8 mouse cellular contexts compared by ENCODE assay signal in genomic region chr1:37428911-37429310, GRCm38 (mm10). TPM values are rescaled to one million over a fixed set of nuclear protein-coding genes. Genes with fewer than 3 reads are reported as not detected.
DNase-seq lines count a peak whose midpoint lies in the region; ATAC-seq and TF ChIP-seq lines count a peak whose summit lies in the region.

No protein-coding gene starts in this region.

- no peaks in the 10 kb centered on the region for H3K27me3 ChIP-seq in lung, embryonic 15.5 days
- no peaks in the 10 kb centered on the region for H3K27me3 ChIP-seq in embryonic facial prominence, embryonic 11.5 days (ENCODE audit: control insufficient read depth, insufficient read depth, low read length)
- no peaks in the 10 kb centered on the region for H3K27me3 ChIP-seq in hindbrain, postnatal 0 days (ENCODE audit: insufficient read depth, low read length)
- H3K27me3 ChIP-seq in midbrain, postnatal 0 days (ENCODE audit: insufficient read depth, low read length), result no peaks in the 10 kb centered on the region

- no peak for ATAC-seq in lung, embryonic 15.5 days (ENCODE audit: borderline replicate concordance, extremely low read depth, low FRiP score, low TSS enrichment)
- no peak for ATAC-seq in embryonic facial prominence, embryonic 11.5 days (replicated peaks; ENCODE audit: insufficient number of reproducible peaks, low FRiP score, low TSS enrichment, low read depth)
- no peak for ATAC-seq in hindbrain, postnatal 0 days
- no peak for ATAC-seq in midbrain, postnatal 0 days (ENCODE audit: low FRiP score)

- H3K9me3 ChIP-seq in lung, embryonic 15.5 days, result no peaks in the 10 kb centered on the region; the same call in 1 of the 2 replicates
- no peaks in the 10 kb centered on the region for H3K9me3 ChIP-seq in embryonic facial prominence, embryonic 11.5 days (replicated peaks; ENCODE audit: control insufficient read depth, low read length)
- H3K9me3 ChIP-seq in hindbrain, postnatal 0 days (ENCODE audit: low read length), result no peaks in the 10 kb centered on the region
- 0 out of 2 replicates have a peak, but pooled peaks cover 4% of the 10 kb centered on the region for H3K9me3 ChIP-seq in midbrain, postnatal 0 days (ENCODE audit: low read length)

- WGBS in lung, embryonic 15.5 days, result 64% methylated on average over 2 of the region's 2 CpGs
- WGBS in embryonic facial prominence, embryonic 11.5 days, result 78% methylated on average over 2 of the region's 2 CpGs
- 62% methylated on average over 2 of the region's 2 CpGs for WGBS in hindbrain, postnatal 0 days
- WGBS in midbrain, postnatal 0 days, result 77% methylated on average over 2 of the region's 2 CpGs

- peaks cover 24% of the 10 kb centered on the region for H3K4me1 ChIP-seq in lung, embryonic 15.5 days
- H3K4me1 ChIP-seq in embryonic facial prominence, embryonic 11.5 days (ENCODE audit: control insufficient read depth, insufficient read depth, low read length), result no peaks in the 10 kb centered on the region; the same call in 1 of the 2 replicates
- H3K4me1 ChIP-seq in hindbrain, postnatal 0 days (ENCODE audit: insufficient read depth, low read length), result peaks cover 12% of the 10 kb centered on the region; the same call in 1 of the 2 replicates
- H3K4me1 ChIP-seq in midbrain, postnatal 0 days (ENCODE audit: insufficient read depth, low read length), result peaks cover 20% of the 10 kb centered on the region

- H3K4me3 ChIP-seq in lung, embryonic 15.5 days, result peak overlapping the region; percentile 91
- peak overlapping the region; percentile 94 for H3K4me3 ChIP-seq in embryonic facial prominence, embryonic 11.5 days (ENCODE audit: low read depth, low read length)
- H3K4me3 ChIP-seq in hindbrain, postnatal 0 days (ENCODE audit: low read length), result peak overlapping the region; percentile 97
- H3K4me3 ChIP-seq in midbrain, postnatal 0 days (ENCODE audit: low read depth, low read length), result peak overlapping the region; percentile 95

- no peak for TF ChIP-seq CTCF in hindbrain, postnatal 0 days (IDR thresholded peaks at IDR 0.05; ENCODE audit: low read depth)
- no peak for TF ChIP-seq CTCF in midbrain, postnatal 0 days (IDR thresholded peaks at IDR 0.05)

- H3K27ac ChIP-seq in lung, embryonic 15.5 days, result no peak overlapping the region
- no peak overlapping the region for H3K27ac ChIP-seq in embryonic facial prominence, embryonic 11.5 days (replicated peaks; ENCODE audit: low read depth, low read length)
- no peak overlapping the region for H3K27ac ChIP-seq in hindbrain, postnatal 0 days
- no peak overlapping the region; the same call in 1 of the 2 replicates for H3K27ac ChIP-seq in midbrain, postnatal 0 days (ENCODE audit: low read depth, low read length)

- H3K4me2 ChIP-seq in lung, embryonic 15.5 days, result peak overlapping the region; percentile 77
- peak overlapping the region; percentile 79 for H3K4me2 ChIP-seq in embryonic facial prominence, embryonic 11.5 days (ENCODE audit: low read depth, low read length)
- H3K4me2 ChIP-seq in hindbrain, postnatal 0 days (ENCODE audit: low read depth, low read length), result peak overlapping the region; percentile 93
- peak overlapping the region; percentile 79 for H3K4me2 ChIP-seq in midbrain, postnatal 0 days (ENCODE audit: low read depth, low read length, poor library complexity, severe bottlenecking)

- H3K9ac ChIP-seq in lung, embryonic 15.5 days, result peak overlapping the region; percentile 96; the same call in 1 of the 2 replicates
- H3K9ac ChIP-seq in embryonic facial prominence, embryonic 11.5 days (replicated peaks; ENCODE audit: low read length), result no peak overlapping the region; the same call in 1 of the 2 replicates
- H3K9ac ChIP-seq in hindbrain, postnatal 0 days (replicated peaks; ENCODE audit: low read length), result peak overlapping the region; percentile 79
- no peak overlapping the region for H3K9ac ChIP-seq in midbrain, postnatal 0 days (replicated peaks; ENCODE audit: low read length, poor library complexity, severe bottlenecking)

- DNase-seq in lung, postnatal 25 days (ENCODE audit: low spot score), result no peak
- no peak for DNase-seq in embryonic facial prominence, embryonic 11.5 days (ENCODE audit: low spot score)
- no peak for DNase-seq in hindbrain, postnatal 0 days (ENCODE audit: low spot score)
- DNase-seq in midbrain, postnatal 0 days (ENCODE audit: low spot score), result no peak
- no peak for DNase-seq in layer of hippocampus, adult 9-11 months
- DNase-seq in natural killer cell, adult 2 months (ENCODE audit: low spot score in 2 of 2), result no peak
- DNase-seq in right cerebral cortex, postnatal 10 days (ENCODE audit: low spot score in 2 of 2), result no peak

- H3K36me3 ChIP-seq in lung, embryonic 15.5 days, result peaks cover 41% of the 10 kb centered on the region
- H3K36me3 ChIP-seq in embryonic facial prominence, embryonic 11.5 days (replicated peaks; ENCODE audit: control insufficient read depth, insufficient read depth, low read depth, low read length), result peaks cover 2% of the 10 kb centered on the region
- peaks cover 15% of the 10 kb centered on the region; the same call in 1 of the 2 replicates for H3K36me3 ChIP-seq in hindbrain, postnatal 0 days (ENCODE audit: insufficient read depth, low read length)
- peaks cover 26% of the 10 kb centered on the region for H3K36me3 ChIP-seq in midbrain, postnatal 0 days (ENCODE audit: insufficient read depth, low read length)

RNA-seq across cellular contexts. Expression of gene Coa5, which starts 1.0 kb away (rescaled TPM):
- 40.1 and 41.4 TPM in 2 replicates for polyA plus RNA-seq in lung, embryonic 15.5 days (2015; fragmentation: Nextera tagmentation; extraction: Ambion mirVana)
- 62.6 and 63.5 TPM in 2 replicates for polyA plus RNA-seq in embryonic facial prominence, embryonic 11.5 days (2014; fragmentation: Nextera tagmentation; extraction: Ambion mirVana)
- 44.4 and 48.7 TPM in 2 replicates for total RNA-seq in hindbrain, postnatal 0 days (2014; rRNA removed)
- 40.9 and 43.7 TPM in 2 replicates for polyA plus RNA-seq in hindbrain, postnatal 0 days (2015; fragmentation: Nextera tagmentation; extraction: Ambion mirVana)
- 50.4 and 52.2 TPM in 2 replicates for total RNA-seq in midbrain, postnatal 0 days (2014; rRNA removed)
- 42.9 and 44.5 TPM in 2 replicates for polyA plus RNA-seq in midbrain, postnatal 0 days (2015; fragmentation: Nextera tagmentation; extraction: Ambion mirVana)

RNA-seq across cellular contexts. Expression of gene Unc50, which starts 1.0 kb away (rescaled TPM):
- polyA plus RNA-seq in lung, embryonic 15.5 days (2015; fragmentation: Nextera tagmentation; extraction: Ambion mirVana), result 140 and 142 TPM in 2 replicates
- polyA plus RNA-seq in embryonic facial prominence, embryonic 11.5 days (2014; fragmentation: Nextera tagmentation; extraction: Ambion mirVana), result 122 and 127 TPM in 2 replicates
- total RNA-seq in hindbrain, postnatal 0 days (2014; rRNA removed), result 63.4 and 70.8 TPM in 2 replicates
- 135 and 138 TPM in 2 replicates for polyA plus RNA-seq in hindbrain, postnatal 0 days (2015; fragmentation: Nextera tagmentation; extraction: Ambion mirVana)
- 62.4 and 98.7 TPM in 2 replicates for total RNA-seq in midbrain, postnatal 0 days (2014; rRNA removed)
- 131 and 134 TPM in 2 replicates for polyA plus RNA-seq in midbrain, postnatal 0 days (2015; fragmentation: Nextera tagmentation; extraction: Ambion mirVana)

Comparison
In these comparisons a context has a peak if more than half of its experiments do, and no peak if none do; other contexts are left out.
1. H3K9ac ChIP-seq: peak in lung, embryonic 15.5 days (single experiment) and hindbrain, postnatal 0 days (single experiment); none in embryonic facial prominence, embryonic 11.5 days (single experiment) and midbrain, postnatal 0 days (single experiment).
2. Peak in every context shown above with its lines, with median percentiles within 50 percentile points of each other: H3K4me2 ChIP-seq and H3K4me3 ChIP-seq.